In genomic region chr14:60086254-60086807, GRCm38 (mm10) we compare ENCODE assay signal across 8 mouse cellular contexts.
DNase-seq lines count a peak whose midpoint lies in the region; ATAC-seq lines count a peak whose summit lies in the region.

No protein-coding gene starts in this region.

- H3K4me2 ChIP-seq in liver, embryonic 11.5 days: peak overlapping the region; percentile 72
- peak overlapping the region; percentile 82 for H3K4me2 ChIP-seq in forebrain, embryonic 12.5 days
- H3K4me2 ChIP-seq in limb, embryonic 12.5 days: peak overlapping the region; percentile 83
- peak overlapping the region; percentile 74 for H3K4me2 ChIP-seq in neural tube, embryonic 15.5 days

- no peak overlapping the region for H3K9ac ChIP-seq in liver, embryonic 11.5 days (ENCODE audit: low read depth, low read length)
- H3K9ac ChIP-seq in forebrain, embryonic 12.5 days: peak overlapping the region; percentile 62
- peak overlapping the region; percentile 57 for H3K9ac ChIP-seq in limb, embryonic 12.5 days (replicated peaks)
- H3K9ac ChIP-seq in neural tube, embryonic 15.5 days (replicated peaks): peak overlapping the region; percentile 54

- no peak for DNase-seq in liver, embryonic 11.5 days (ENCODE audit: low spot score)
- DNase-seq in liver: no peak
- DNase-seq in gastrocnemius, postnatal 10 days: no peak
- no peak for DNase-seq in left cerebral cortex, postnatal 25 days (ENCODE audit: low spot score in 2 of 2)

- no peak overlapping the region for H3K27ac ChIP-seq in liver, embryonic 11.5 days (ENCODE audit: low read depth, low read length)
- no peak overlapping the region for H3K27ac ChIP-seq in forebrain, embryonic 12.5 days
- H3K27ac ChIP-seq in limb, embryonic 12.5 days: no peak overlapping the region
- H3K27ac ChIP-seq in neural tube, embryonic 15.5 days (replicated peaks): 0 out of 2 replicates have a peak overlapping the region, but pooled peaks have one; percentile 37

- 8% methylated on average over 21 of the region's 21 CpGs for WGBS in liver, embryonic 11.5 days
- WGBS in forebrain, embryonic 12.5 days: 2% methylated on average over 21 of the region's 21 CpGs
- WGBS in limb, embryonic 12.5 days: 5% methylated on average over 21 of the region's 21 CpGs
- 3% methylated on average over 21 of the region's 21 CpGs for WGBS in neural tube, embryonic 15.5 days

- intact Hi-C loops in left cerebral cortex, postnatal 25 days (cut with DNase I): no loop called here

- H3K4me1 ChIP-seq in liver, embryonic 11.5 days (replicated peaks; ENCODE audit: control insufficient read depth, insufficient read depth, low read length): peaks cover 6% of the 10 kb centered on the region
- peaks cover 23% of the 10 kb centered on the region for H3K4me1 ChIP-seq in forebrain, embryonic 12.5 days
- H3K4me1 ChIP-seq in limb, embryonic 12.5 days (replicated peaks): peaks cover 4% of the 10 kb centered on the region; the same call in 1 of the 2 replicates
- peaks cover 30% of the 10 kb centered on the region for H3K4me1 ChIP-seq in neural tube, embryonic 15.5 days

- no peaks in the 10 kb centered on the region for H3K9me3 ChIP-seq in liver, embryonic 11.5 days (ENCODE audit: control insufficient read depth, low read length)
- no peaks in the 10 kb centered on the region for H3K9me3 ChIP-seq in forebrain, embryonic 12.5 days
- H3K9me3 ChIP-seq in limb, embryonic 12.5 days: no peaks in the 10 kb centered on the region
- no peaks in the 10 kb centered on the region for H3K9me3 ChIP-seq in neural tube, embryonic 15.5 days (replicated peaks)

- peak overlapping the region; percentile 40 for H3K4me3 ChIP-seq in liver, embryonic 11.5 days (ENCODE audit: low read depth, low read length)
- peak overlapping the region; percentile 52 for H3K4me3 ChIP-seq in forebrain, embryonic 12.5 days (replicated peaks)
- peak overlapping the region; percentile 52 for H3K4me3 ChIP-seq in limb, embryonic 12.5 days (replicated peaks)
- H3K4me3 ChIP-seq in neural tube, embryonic 15.5 days (replicated peaks): peak overlapping the region; percentile 55

- no peak for ATAC-seq in liver, embryonic 11.5 days (replicated peaks; ENCODE audit: low FRiP score)
- ATAC-seq in forebrain, embryonic 12.5 days (ENCODE audit: low FRiP score): peak; percentile 51; the same call in 1 of the 2 replicates
- ATAC-seq in limb, embryonic 12.5 days (ENCODE audit: insufficient number of reproducible peaks, insufficient read depth, low FRiP score, low TSS enrichment, low read depth): peak; percentile 36; the same call in 1 of the 2 replicates
- ATAC-seq in neural tube, embryonic 15.5 days (ENCODE audit: low FRiP score): peak; percentile 74
- no peak for ATAC-seq in granulocyte monocyte progenitor cell, adult 5-6 weeks (replicated peaks; ENCODE audit: poor library complexity, severe bottlenecking)

- no peaks in the 10 kb centered on the region for H3K36me3 ChIP-seq in liver, embryonic 11.5 days (ENCODE audit: control insufficient read depth, insufficient read depth, low read length)
- H3K36me3 ChIP-seq in forebrain, embryonic 12.5 days (replicated peaks): no peaks in the 10 kb centered on the region
- H3K36me3 ChIP-seq in limb, embryonic 12.5 days: no peaks in the 10 kb centered on the region
- no peaks in the 10 kb centered on the region for H3K36me3 ChIP-seq in neural tube, embryonic 15.5 days

- peaks cover 4% of the 10 kb centered on the region; the same call in 1 of the 2 replicates for H3K27me3 ChIP-seq in liver, embryonic 11.5 days (replicated peaks; ENCODE audit: control insufficient read depth, insufficient read depth, low read length)
- H3K27me3 ChIP-seq in forebrain, embryonic 12.5 days: no peaks in the 10 kb centered on the region
- no peaks in the 10 kb centered on the region for H3K27me3 ChIP-seq in limb, embryonic 12.5 days
- no peaks in the 10 kb centered on the region for H3K27me3 ChIP-seq in neural tube, embryonic 15.5 days (replicated peaks)

Comparison
In these comparisons a context has a peak if more than half of its experiments do, and no peak if none do; other contexts are left out.
1. ATAC-seq: peak in forebrain, embryonic 12.5 days (single experiment), limb, embryonic 12.5 days (single experiment) and neural tube, embryonic 15.5 days (single experiment); none in liver, embryonic 11.5 days (single experiment) and granulocyte monocyte progenitor cell, adult 5-6 weeks (single experiment).
2. Peak in every context shown above with its lines, with median percentiles within 50 percentile points of each other: H3K4me2 ChIP-seq and H3K4me3 ChIP-seq.